Mouse (Mus musculus) intestine, embryonic 16.5 days (tissue): ENCODE measurements at regions not wholly inside any gene's neighbourhood (a gene's known extent, or its start where the extent isn't known, plus 50 kb on each side); places are given as distances from the start of the nearest gene placed in this dataset.

Source experiments
- ATAC-seq: fragments of 200-750 bp; cut with Nextera tagmentation; 2 replicates; pipeline ENCODE4 v1.8.0; 2017; ENCODE audit warnings: moderate TSS enrichment, moderate library complexity
- H3K27ac ChIP-seq: fragments of 300-500 bp; sonication (generic); 2 replicates; pipeline ENCODE4 v1.5.1; 2014; ENCODE audit warnings: mild to moderate bottlenecking, low read length
- H3K27me3 ChIP-seq: fragments of 300-500 bp; sonication (generic); replicated peaks from 2 replicates; pipeline ENCODE4 v1.6.1; 2014; ENCODE audit warnings: low read length, control low read depth, mixed read lengths; ENCODE audit not compliant: control insufficient read depth, insufficient read depth
- H3K36me3 ChIP-seq: fragments of 300-500 bp; sonication (generic); 2 replicates; pipeline ENCODE4 v1.6.1; 2014; ENCODE audit warnings: low read length, control low read depth; ENCODE audit not compliant: control insufficient read depth, insufficient read depth
- H3K4me1 ChIP-seq: fragments of 300-500 bp; sonication (generic); 2 replicates; pipeline ENCODE4 v1.6.1; 2014; ENCODE audit warnings: low read length, control low read depth, mixed read lengths; ENCODE audit not compliant: control insufficient read depth, insufficient read depth
- H3K4me2 ChIP-seq: fragments of 300-500 bp; sonication (generic); 2 replicates; pipeline ENCODE4 v1.6.1; 2014; ENCODE audit warnings: low read depth, low read length, control low read depth
- H3K4me3 ChIP-seq: fragments of 300-500 bp; sonication (generic); 2 replicates; pipeline ENCODE4 v1.5.1; 2014; ENCODE audit warnings: mild to moderate bottlenecking, low read length
- H3K9ac ChIP-seq: fragments of 300-500 bp; sonication (generic); 2 replicates; pipeline ENCODE4 v1.6.1; 2014; ENCODE audit warnings: low read depth, low read length
- H3K9me3 ChIP-seq: fragments of 300-500 bp; sonication (generic); 2 replicates; pipeline ENCODE4 v1.6.1; 2016; ENCODE audit warnings: low read length, control low read depth; ENCODE audit not compliant: control insufficient read depth
- WGBS: fragments of 180-500 bp; shearing (Covaris S2); extraction: QIAGEN DNeasy Blood & Tissue Kit; methylation state at CpG from one replicate; pipeline ENCODE4 v1.1.7; 2014; 5-methylcytosine and 5-hydroxymethylcytosine counted together

DNA sequence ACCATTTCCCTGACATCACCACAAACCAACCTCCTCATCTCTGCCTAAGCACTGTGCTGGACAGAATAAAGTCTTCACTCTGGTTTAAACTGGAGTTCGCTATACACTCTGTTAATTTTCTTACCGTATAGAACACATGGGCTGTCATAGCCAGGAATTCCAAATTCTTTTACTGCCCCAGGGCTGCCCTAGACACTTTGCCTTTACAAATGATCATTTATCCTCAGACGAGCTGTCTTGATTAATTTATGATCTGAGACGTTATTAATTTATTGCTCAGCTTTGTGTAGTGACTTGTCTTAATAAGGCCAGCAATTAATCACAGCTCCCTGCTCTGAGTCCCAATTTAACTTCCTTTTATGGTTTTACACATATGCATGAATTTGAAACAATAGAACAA, 125.2 kb upstream of the Lnx1 start:
- no peak for ATAC-seq
- Histone ChIP-seq H3K4me2 (no peak overlapping the region), H3K27ac (no peak overlapping the region), H3K9me3 (no peaks in the 10 kb centered on the region), H3K36me3 (no peaks in the 10 kb centered on the region), H3K27me3 (no peaks in the 10 kb centered on the region), H3K4me1 (peaks cover 4% of the 10 kb centered on the region; the same call in 1 of the 2 replicates), H3K4me3 (no peak overlapping the region), H3K9ac (no peak overlapping the region)
- 36% methylated on average over 4 of the region's 4 CpGs for WGBS

DNA sequence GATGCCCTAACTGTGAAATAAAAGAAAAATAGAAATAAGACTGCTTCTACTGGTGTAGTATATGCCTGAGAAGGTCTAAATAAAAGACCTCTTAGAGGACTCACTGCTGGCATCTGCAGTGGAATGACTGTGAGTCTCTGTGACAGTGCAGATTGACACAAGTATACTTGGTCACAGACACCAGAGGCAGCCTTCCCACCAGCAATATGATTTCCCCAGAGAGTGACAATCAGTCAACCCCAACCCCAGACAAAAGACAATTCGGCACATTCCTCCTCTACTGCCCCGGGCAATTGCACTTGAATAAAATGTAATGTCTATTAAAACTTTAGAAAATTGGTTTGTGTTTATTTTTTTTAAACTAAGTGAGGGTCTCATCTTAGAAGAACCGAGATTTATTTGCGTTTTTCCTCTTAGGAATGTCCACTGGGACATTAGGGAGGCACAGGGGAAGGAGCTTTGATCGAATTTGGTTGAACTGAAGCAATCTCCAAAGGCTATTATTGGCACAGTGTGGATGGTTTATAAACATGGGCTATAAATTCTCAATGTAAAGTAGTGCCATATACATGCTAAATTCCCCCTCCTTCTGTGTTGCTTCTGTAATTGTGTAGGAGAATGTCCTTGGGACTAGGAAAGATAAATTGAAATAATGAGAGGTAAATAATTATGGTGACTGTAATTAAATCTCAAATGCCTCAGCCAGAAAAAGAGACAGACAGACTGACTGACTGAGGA, 123.0 kb upstream of the Lnx1 start:
- no peak overlapping the region for H3K4me2 ChIP-seq
- H3K27ac ChIP-seq = no peak overlapping the region
- no peaks in the 10 kb centered on the region for H3K9me3 ChIP-seq
- 56% methylated on average over 5 of the region's 5 CpGs for WGBS
- H3K36me3 ChIP-seq = no peaks in the 10 kb centered on the region
- peaks cover 4% of the 10 kb centered on the region; the same call in 1 of the 2 replicates for H3K4me1 ChIP-seq
- H3K9ac ChIP-seq = no peak overlapping the region
- no peak for ATAC-seq
- H3K27me3 ChIP-seq = no peaks in the 10 kb centered on the region
- H3K4me3 ChIP-seq = no peak overlapping the region

DNA sequence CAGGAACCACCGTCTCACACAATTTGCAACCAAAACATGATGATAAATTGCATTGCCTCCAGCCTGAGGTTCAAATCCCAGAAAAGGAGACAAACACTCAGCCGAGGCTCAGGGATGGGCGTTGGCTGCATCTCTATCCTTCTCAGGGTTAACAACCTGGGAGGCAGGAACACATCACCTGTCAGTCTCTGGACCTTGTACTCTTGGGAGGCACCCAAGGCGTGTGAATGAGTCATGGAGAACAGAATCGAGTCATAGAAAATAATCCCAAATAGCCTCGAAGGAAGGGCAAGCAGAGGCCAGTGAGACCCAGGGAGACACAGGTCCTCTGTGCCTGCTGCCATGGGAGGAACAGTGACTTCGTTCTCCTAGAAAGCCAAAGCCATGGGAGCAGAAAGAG, 121.0 kb upstream of the Lnx1 start:
- H3K9ac ChIP-seq = no peak overlapping the region
- H3K9me3 ChIP-seq = no peaks in the 10 kb centered on the region
- H3K4me2 ChIP-seq = no peak overlapping the region
- no peak overlapping the region for H3K4me3 ChIP-seq
- 64% methylated on average over 7 of the region's 7 CpGs for WGBS
- ATAC-seq = peak; percentile 95
- H3K27me3 ChIP-seq = no peaks in the 10 kb centered on the region
- peaks cover 4% of the 10 kb centered on the region; the same call in 1 of the 2 replicates for H3K4me1 ChIP-seq
- H3K36me3 ChIP-seq = no peaks in the 10 kb centered on the region
- no peak overlapping the region for H3K27ac ChIP-seq

DNA sequence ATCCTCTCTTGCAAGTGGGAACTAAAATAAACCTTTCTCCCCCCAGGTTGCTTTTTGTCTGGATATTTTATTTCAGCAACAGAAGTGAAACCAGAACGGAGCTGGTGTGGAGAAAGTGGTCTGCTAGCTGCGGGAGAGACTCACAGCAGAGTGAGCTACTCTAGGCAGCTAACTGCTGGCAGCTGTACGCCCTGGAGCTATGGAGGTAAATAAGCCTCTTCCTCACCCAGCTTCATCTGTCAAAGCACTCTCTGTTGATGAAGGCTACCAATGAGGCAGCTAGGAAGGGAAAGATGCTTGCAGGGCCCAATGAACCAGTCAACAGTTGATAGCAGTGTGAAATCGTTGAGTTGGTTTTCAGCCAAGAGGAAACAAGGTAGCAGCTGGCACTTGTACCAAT, 119.3 kb upstream of the Lnx1 start:
- no peak for ATAC-seq
- H3K9ac ChIP-seq = no peak overlapping the region
- no peaks in the 10 kb centered on the region for H3K4me1 ChIP-seq
- no peak overlapping the region for H3K4me2 ChIP-seq
- H3K4me3 ChIP-seq = no peak overlapping the region
- no peak overlapping the region for H3K27ac ChIP-seq
- H3K36me3 ChIP-seq = no peaks in the 10 kb centered on the region
- no peaks in the 10 kb centered on the region for H3K27me3 ChIP-seq
- no peaks in the 10 kb centered on the region for H3K9me3 ChIP-seq
- 71% methylated on average over 4 of the region's 4 CpGs for WGBS

DNA sequence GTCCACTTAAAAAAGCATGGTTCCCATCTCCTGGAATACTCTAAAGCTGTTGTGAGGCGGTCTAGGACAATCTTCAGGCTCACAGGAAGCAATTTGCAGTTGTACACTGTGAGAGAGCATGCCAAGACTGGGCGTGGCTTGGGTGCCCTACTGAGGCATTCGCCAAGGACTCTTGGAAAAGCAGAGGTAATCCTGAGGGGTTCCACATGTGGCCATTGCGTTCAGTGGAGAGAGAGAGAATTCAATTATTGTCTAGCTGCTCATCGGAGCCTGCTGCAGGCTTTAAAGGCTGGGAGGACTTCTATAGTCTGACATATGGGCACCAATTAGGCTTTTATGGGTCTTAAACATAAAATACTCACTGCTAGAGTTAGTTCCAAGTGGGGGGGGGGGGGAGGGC, 113.8 kb upstream of the Lnx1 start:
- Histone ChIP-seq H3K4me1 (no peaks in the 10 kb centered on the region), H3K9ac (no peak overlapping the region), H3K9me3 (no peaks in the 10 kb centered on the region), H3K27me3 (no peaks in the 10 kb centered on the region), H3K27ac (no peak overlapping the region), H3K36me3 (no peaks in the 10 kb centered on the region), H3K4me3 (no peak overlapping the region), H3K4me2 (no peak overlapping the region)
- ATAC-seq = no peak
- WGBS = 61% methylated on average over 5 of the region's 5 CpGs

DNA sequence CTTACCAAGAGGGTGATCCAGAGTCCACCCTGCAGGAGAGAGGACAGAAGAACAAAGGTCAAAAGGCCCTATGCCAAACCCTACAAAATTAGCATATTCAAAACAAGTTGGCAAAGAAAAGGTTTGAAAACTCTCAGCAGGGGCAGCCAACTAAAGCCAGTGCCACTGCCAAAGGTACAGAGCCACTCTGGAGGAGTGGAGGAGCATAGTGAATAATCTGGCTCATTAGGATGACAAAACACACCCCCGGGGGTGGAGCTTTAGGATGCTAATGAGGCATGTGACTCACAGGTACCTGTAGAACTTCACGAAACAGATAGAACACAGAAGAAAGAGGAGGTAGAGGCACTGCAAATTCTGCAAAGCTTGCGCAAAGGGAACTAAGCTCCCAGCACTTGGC, 110.7 kb upstream of the Lnx1 start:
- no peak overlapping the region for H3K27ac ChIP-seq
- ATAC-seq = no peak
- H3K4me1 ChIP-seq = no peaks in the 10 kb centered on the region
- H3K4me2 ChIP-seq = no peak overlapping the region
- WGBS = 42% methylated on average over 3 of the region's 3 CpGs
- no peak overlapping the region for H3K9ac ChIP-seq
- H3K9me3 ChIP-seq = no peaks in the 10 kb centered on the region
- H3K36me3 ChIP-seq = no peaks in the 10 kb centered on the region
- no peaks in the 10 kb centered on the region for H3K27me3 ChIP-seq
- no peak overlapping the region for H3K4me3 ChIP-seq

DNA sequence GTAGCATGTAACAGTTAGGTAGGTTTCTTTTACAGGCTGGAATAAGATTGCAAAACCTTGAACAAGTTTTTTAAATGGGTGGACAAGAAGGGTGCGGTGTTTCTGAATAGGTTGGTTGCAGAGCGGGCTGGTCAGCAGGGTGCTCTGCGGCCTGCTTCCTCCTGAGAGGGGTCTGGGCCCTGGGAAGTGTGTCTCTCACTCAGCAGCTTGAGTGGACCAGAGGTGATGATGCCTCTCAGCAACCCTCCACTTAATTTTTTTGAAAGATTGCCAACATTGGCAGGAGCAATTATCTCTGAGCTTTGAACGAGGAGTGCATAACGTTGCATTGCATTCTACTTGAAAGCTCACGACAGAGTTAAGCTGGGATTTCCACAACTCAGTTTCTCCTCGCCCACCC, 108.3 kb upstream of the Lnx1 start:
- ATAC-seq = no peak
- H3K9me3 ChIP-seq = no peaks in the 10 kb centered on the region
- WGBS = 78% methylated on average over 7 of the region's 7 CpGs

DNA sequence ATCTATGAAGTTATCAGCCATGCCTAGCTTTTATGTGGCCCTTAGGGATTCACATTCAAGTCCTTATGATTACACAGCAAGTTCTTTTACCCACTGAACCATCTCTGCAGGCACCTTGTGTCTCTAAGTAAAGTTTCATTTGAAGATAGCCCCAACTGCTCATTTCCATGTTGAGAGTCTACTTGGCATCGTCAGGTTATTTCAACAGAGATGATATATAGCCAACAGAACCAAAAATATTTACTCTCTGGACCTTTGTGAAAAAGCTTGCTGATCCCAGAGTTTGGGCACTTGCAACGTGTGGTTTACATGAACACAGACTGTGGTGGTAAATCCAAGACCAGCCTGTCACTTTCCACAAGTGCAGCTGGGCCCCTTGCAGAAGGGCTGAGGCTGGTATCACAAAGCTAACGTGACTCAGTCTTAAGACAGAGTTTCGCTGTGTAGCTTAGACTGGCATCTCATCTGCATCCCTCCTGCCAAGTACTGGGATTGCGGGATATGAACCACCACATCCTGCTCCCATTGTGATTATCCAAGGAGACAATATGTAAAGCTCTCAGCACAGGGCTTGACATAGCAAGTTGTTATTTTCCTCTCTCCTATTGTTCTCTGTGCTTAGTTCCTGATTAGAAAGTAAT, 105.0 kb upstream of the Lnx1 start:
- no peak overlapping the region for H3K27ac ChIP-seq
- H3K36me3 ChIP-seq = no peaks in the 10 kb centered on the region
- no peak for ATAC-seq
- H3K9ac ChIP-seq = no peak overlapping the region
- 63% methylated on average over 5 of the region's 5 CpGs for WGBS
- no peak overlapping the region for H3K4me2 ChIP-seq
- no peaks in the 10 kb centered on the region for H3K4me1 ChIP-seq
- no peak overlapping the region for H3K4me3 ChIP-seq
- H3K9me3 ChIP-seq = no peaks in the 10 kb centered on the region
- no peaks in the 10 kb centered on the region for H3K27me3 ChIP-seq

More for the DNA sequence above, 108.3 kb upstream of the Lnx1 start:
- no peak overlapping the region for H3K4me3 ChIP-seq
- H3K27ac ChIP-seq = no peak overlapping the region
- H3K4me2 ChIP-seq = no peak overlapping the region
- no peaks in the 10 kb centered on the region for H3K36me3 ChIP-seq
- no peak overlapping the region for H3K9ac ChIP-seq
- H3K4me1 ChIP-seq = no peaks in the 10 kb centered on the region
- no peaks in the 10 kb centered on the region for H3K27me3 ChIP-seq

DNA sequence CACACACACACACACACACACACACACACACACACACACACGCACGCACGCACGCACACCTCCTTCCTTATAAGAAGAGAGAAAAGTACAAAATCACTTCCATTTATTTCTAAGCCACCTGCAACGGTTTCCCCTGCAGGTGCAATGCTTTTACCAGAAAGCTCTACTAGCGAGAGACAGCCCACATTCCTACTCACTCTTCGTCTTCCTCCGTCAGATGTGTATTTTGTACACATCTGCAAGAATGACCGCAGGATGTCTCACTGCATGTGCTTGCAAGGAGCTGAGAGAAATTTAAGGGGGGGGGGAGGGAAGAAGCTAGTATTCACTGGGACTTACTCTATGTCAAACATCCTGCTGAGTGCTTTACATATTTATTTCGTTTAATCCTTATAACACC, 99.2 kb upstream of the Lnx1 start:
- no peak overlapping the region for H3K9ac ChIP-seq
- ATAC-seq = no peak
- H3K4me1 ChIP-seq = no peaks in the 10 kb centered on the region
- H3K4me2 ChIP-seq = no peak overlapping the region
- 59% methylated on average over 9 of the region's 10 CpGs for WGBS
- H3K4me3 ChIP-seq = no peak overlapping the region
- H3K9me3 ChIP-seq = no peaks in the 10 kb centered on the region
- no peaks in the 10 kb centered on the region for H3K27me3 ChIP-seq
- no peak overlapping the region for H3K27ac ChIP-seq
- no peaks in the 10 kb centered on the region for H3K36me3 ChIP-seq
